1 mouse cellular context compared by ENCODE assay signal in the genomic region with DNA sequence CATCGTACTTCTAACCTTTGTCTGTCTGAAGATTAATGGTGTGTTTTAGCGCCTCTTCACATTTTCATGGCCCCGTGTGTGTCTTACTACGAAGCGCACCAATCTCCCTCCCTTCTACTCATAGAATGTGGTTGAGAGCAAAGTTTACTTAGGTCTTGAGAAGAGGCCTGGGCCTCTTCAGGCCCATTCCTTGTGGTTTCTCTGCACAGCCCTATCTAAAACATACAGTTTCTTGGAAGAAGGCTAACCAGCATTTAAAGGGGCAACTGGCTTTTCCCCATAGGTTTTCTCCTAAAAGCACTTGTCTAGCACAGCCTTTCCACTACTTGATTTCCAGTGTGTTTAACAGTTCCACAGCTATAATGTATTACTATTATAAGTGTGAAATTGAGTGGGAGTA.
TF ChIP-seq lines count a peak whose summit lies in the region.

No protein-coding gene starts in this region.

TF ChIP-seq in MEL, 35 proteins besides CTCF, POLR2A, EP300 and RAD21:
- TF ChIP-seq BHLHE40 (IDR thresholded peaks at IDR 0.05; ENCODE audit: borderline replicate concordance, low read depth, low read length) (peak; percentile 10; the same call in 1 of the 2 replicates), ETS1 (IDR thresholded peaks at IDR 0.05; ENCODE audit: low read depth, low read length) (0 out of 2 replicates have a peak, but pooled peaks have one; percentile 22), UBTF (IDR thresholded peaks at IDR 0.05; ENCODE audit: borderline replicate concordance, insufficient read depth, low read depth, low read length) (no peak), E2F4 (IDR thresholded peaks at IDR 0.05; ENCODE audit: borderline replicate concordance, low read depth, low read length) (no peak), ZC3H11A (IDR thresholded peaks at IDR 0.05; ENCODE audit: low read depth, low read length) (no peak), ZMIZ1 (IDR thresholded peaks at IDR 0.05; ENCODE audit: low read depth, low read length) (no peak), ZNF384 (IDR thresholded peaks at IDR 0.05; ENCODE audit: low read depth, low read length) (no peak), CHD2 (IDR thresholded peaks at IDR 0.05; ENCODE audit: low read length) (no peak; the same call in 1 of the 2 replicates), RCOR1 (IDR thresholded peaks at IDR 0.05; ENCODE audit: low read depth, low read length) (no peak), MAZ (IDR thresholded peaks at IDR 0.05; ENCODE audit: low read depth, low read length) (no peak), MAFK (IDR thresholded peaks at IDR 0.05; ENCODE audit: borderline replicate concordance, low read depth, low read length) (no peak), MAX (IDR thresholded peaks at IDR 0.05; ENCODE audit: low read length) (peak; percentile 33; the same call in 1 of the 2 replicates), NELFE (IDR thresholded peaks at IDR 0.05; ENCODE audit: low read depth, low read length) (no peak), USF2 (IDR thresholded peaks at IDR 0.05; ENCODE audit: borderline replicate concordance in 1 of 2, insufficient read depth in 1 of 2, low read depth in 1 of 2, low read length in 2 of 2) (no peak), SIN3A (IDR thresholded peaks at IDR 0.05; ENCODE audit: low read length) (no peak; the same call in 1 of the 2 replicates), MYB (IDR thresholded peaks at IDR 0.05; ENCODE audit: low read depth, low read length) (no peak)
